Mouse (Mus musculus) liver, embryonic 12.5 days (tissue): ENCODE results near the gene Snapc4. TPM values are rescaled to one million over a fixed set of nuclear protein-coding genes. Genes with fewer than 3 reads are reported as not detected.

Experiments used
- ATAC-seq: fragments of 200-750 bp; cut with Nextera tagmentation; 2 replicates; pipeline ENCODE4 v1.8.0; 2017; ENCODE audit warnings: moderate number of reproducible peaks, mild to moderate bottlenecking, moderate library complexity
- H3K27ac ChIP-seq: fragments of 300-500 bp; sonication (generic); 2 replicates; pipeline ENCODE4 v1.5.1; 2016; ENCODE audit warnings: mild to moderate bottlenecking
- H3K27me3 ChIP-seq: fragments of 300-500 bp; sonication (generic); replicated peaks from 2 replicates; pipeline ENCODE4 v1.6.1; 2016; ENCODE audit warnings: mild to moderate bottlenecking, moderate library complexity
- H3K36me3 ChIP-seq: fragments of 300-500 bp; sonication (generic); 2 replicates; pipeline ENCODE4 v1.6.1; 2016; ENCODE audit warnings: mild to moderate bottlenecking, moderate library complexity
- H3K4me1 ChIP-seq: fragments of 300-500 bp; sonication (generic); 2 replicates; pipeline ENCODE4 v1.6.1; 2016
- H3K4me2 ChIP-seq: fragments of 300-500 bp; sonication (generic); 2 replicates; pipeline ENCODE4 v1.6.1; 2016; ENCODE audit warnings: mild to moderate bottlenecking, moderate library complexity
- H3K4me3 ChIP-seq: fragments of 300-500 bp; sonication (generic); 2 replicates; pipeline ENCODE4 v1.5.1; 2016; ENCODE audit warnings: mild to moderate bottlenecking, moderate library complexity
- H3K9ac ChIP-seq: fragments of 300-500 bp; sonication (generic); 2 replicates; pipeline ENCODE4 v1.6.1; 2016; ENCODE audit warnings: mild to moderate bottlenecking, moderate library complexity
- H3K9me3 ChIP-seq: fragments of 300-500 bp; sonication (generic); replicated peaks from 2 replicates; pipeline ENCODE4 v1.6.1; 2016; ENCODE audit warnings: mild to moderate bottlenecking, moderate library complexity
- WGBS: fragments of 180-500 bp; shearing (Covaris S2); methylation state at CpG from one replicate; pipeline ENCODE4 v1.1.7; 2016; ENCODE audit not compliant: insufficient replicate concordance; 5-methylcytosine and 5-hydroxymethylcytosine counted together
- polyA plus RNA-seq: library from polyadenylated mRNA; unstranded; fragments of >200 nt; fragmentation: Nextera tagmentation; extraction: Ambion mirVana; gene quantifications from 2 replicates; pipeline ENCODE4 v1.2.1, GENCODE M21; 2016

Gene Snapc4
- polyA plus RNA-seq, 1 experiment from 2014 or later, result 20.6 TPM

- Histone ChIP-seq H3K9ac (no peak overlapping the region), H3K27ac (no peak overlapping the region), H3K9me3 (no peaks in the 10 kb centered on the region), H3K4me2 (no peak overlapping the region), H3K36me3 (peaks cover 100% of the 10 kb centered on the region), H3K4me1 (no peaks in the 10 kb centered on the region), H3K4me3 (no peak overlapping the region), H3K27me3 (no peaks in the 10 kb centered on the region)
- 68% methylated on average over 1 of the region's 1 CpGs for WGBS
- ATAC-seq, result no peak
Observed at GRCm38 (mm10) chr2:26368572-26368971, 11.9 kb downstream of the Snapc4 start.

GRCm38 (mm10) chr2:26367911-26368310, 12.5 kb downstream of the Snapc4 start:
- WGBS, result 86% methylated on average over 6 of the region's 6 CpGs
- ATAC-seq, result no peak
- no peak overlapping the region for H3K27ac ChIP-seq
- peaks cover 100% of the 10 kb centered on the region for H3K36me3 ChIP-seq
- H3K4me1 ChIP-seq, result no peaks in the 10 kb centered on the region
- H3K4me2 ChIP-seq, result no peak overlapping the region
- no peak overlapping the region for H3K4me3 ChIP-seq
- no peaks in the 10 kb centered on the region for H3K27me3 ChIP-seq
- no peaks in the 10 kb centered on the region for H3K9me3 ChIP-seq
- H3K9ac ChIP-seq, result no peak overlapping the region

GRCm38 (mm10) chr2:26364738-26365465, 15.6 kb downstream of the Snapc4 start:
- H3K9ac ChIP-seq, result no peak overlapping the region
- H3K4me3 ChIP-seq, result no peak overlapping the region
- H3K36me3 ChIP-seq, result peaks cover 76% of the 10 kb centered on the region
- 80% methylated on average over 10 of the region's 10 CpGs for WGBS
- H3K27ac ChIP-seq, result no peak overlapping the region
- H3K9me3 ChIP-seq, result no peaks in the 10 kb centered on the region
- H3K4me1 ChIP-seq, result no peaks in the 10 kb centered on the region
- no peaks in the 10 kb centered on the region for H3K27me3 ChIP-seq
- ATAC-seq, result no peak
- no peak overlapping the region for H3K4me2 ChIP-seq

- ATAC-seq, result no peak
- no peaks in the 10 kb centered on the region for H3K27me3 ChIP-seq
- 0 out of 2 replicates have a peak, but pooled peaks cover 4% of the 10 kb centered on the region for H3K4me1 ChIP-seq
- no peak overlapping the region for H3K4me2 ChIP-seq
- H3K36me3 ChIP-seq, result peaks cover 62% of the 10 kb centered on the region
- H3K4me3 ChIP-seq, result no peak overlapping the region
- H3K27ac ChIP-seq, result no peak overlapping the region
- no peaks in the 10 kb centered on the region for H3K9me3 ChIP-seq
- no peak overlapping the region for H3K9ac ChIP-seq
- WGBS, result 74% methylated on average over 5 of the region's 5 CpGs
Observed at GRCm38 (mm10) chr2:26363481-26363880, 17.0 kb downstream of the Snapc4 start.

GRCm38 (mm10) chr2:26362991-26363390, 17.5 kb downstream of the Snapc4 start:
- no peaks in the 10 kb centered on the region for H3K9me3 ChIP-seq
- H3K27ac ChIP-seq, result no peak overlapping the region
- H3K27me3 ChIP-seq, result no peaks in the 10 kb centered on the region
- no peak overlapping the region for H3K9ac ChIP-seq
- no peak overlapping the region for H3K4me3 ChIP-seq
- H3K4me1 ChIP-seq, result 0 out of 2 replicates have a peak, but pooled peaks cover 4% of the 10 kb centered on the region
- WGBS, result 77% methylated on average over 5 of the region's 5 CpGs
- H3K4me2 ChIP-seq, result no peak overlapping the region
- no peak for ATAC-seq
- H3K36me3 ChIP-seq, result peaks cover 57% of the 10 kb centered on the region

- Histone ChIP-seq H3K9me3 (no peaks in the 10 kb centered on the region), H3K4me1 (0 out of 2 replicates have a peak, but pooled peaks cover 4% of the 10 kb centered on the region), H3K9ac (no peak within 1 kb of the TSS), H3K36me3 (peaks cover 35% of the 10 kb centered on the region), H3K4me2 (peak within 1 kb of the TSS; percentile 14; the same call in 1 of the 2 replicates), H3K27me3 (no peaks in the 10 kb centered on the region), H3K4me3 (no peak within 1 kb of the TSS; the same call in 1 of the 2 replicates), H3K27ac (no peak within 1 kb of the TSS)
- ATAC-seq, result no peak
- 19% methylated on average over 3 of the region's 3 CpGs for whole genome bisulfite sequencing
Observed at GRCm38 (mm10) chr2:26360772-26361171, 19.7 kb downstream of the Snapc4 start, which contains the start of gene Card9. TSS of gene Card9 (minus strand) at chr2:26360918.

GRCm38 (mm10) chr2:26359983-26360382, 20.5 kb downstream of the Snapc4 start:
- peaks cover 27% of the 10 kb centered on the region for H3K36me3 ChIP-seq
- no peak for ATAC-seq
- H3K4me1 ChIP-seq, result 0 out of 2 replicates have a peak, but pooled peaks cover 4% of the 10 kb centered on the region
- H3K9ac ChIP-seq, result no peak overlapping the region
- H3K9me3 ChIP-seq, result no peaks in the 10 kb centered on the region
- no peak overlapping the region; the same call in 1 of the 2 replicates for H3K4me3 ChIP-seq
- WGBS, result 37% methylated on average over 6 of the region's 6 CpGs
- H3K27ac ChIP-seq, result no peak overlapping the region
- H3K27me3 ChIP-seq, result no peaks in the 10 kb centered on the region
- peak overlapping the region; percentile 14; the same call in 1 of the 2 replicates for H3K4me2 ChIP-seq

- peak; percentile 10; the same call in 1 of the 2 replicates for ATAC-seq
- H3K36me3 ChIP-seq, result peaks cover 15% of the 10 kb centered on the region
- H3K4me2 ChIP-seq, result no peak overlapping the region
- no peak overlapping the region for H3K27ac ChIP-seq
- WGBS, result 75% methylated on average over 13 of the region's 13 CpGs
- no peaks in the 10 kb centered on the region for H3K9me3 ChIP-seq
- no peaks in the 10 kb centered on the region for H3K27me3 ChIP-seq
- H3K4me1 ChIP-seq, result 0 out of 2 replicates have a peak, but pooled peaks cover 4% of the 10 kb centered on the region
- no peak overlapping the region for H3K4me3 ChIP-seq
- no peak overlapping the region for H3K9ac ChIP-seq
Observed at GRCm38 (mm10) chr2:26358667-26359320, 21.7 kb downstream of the Snapc4 start.

GRCm38 (mm10) chr2:26357484-26357883, 23.0 kb downstream of the Snapc4 start:
- no peak overlapping the region for H3K4me2 ChIP-seq
- no peaks in the 10 kb centered on the region for H3K27me3 ChIP-seq
- H3K4me3 ChIP-seq, result no peak overlapping the region
- no peak overlapping the region for H3K27ac ChIP-seq
- WGBS, result 64% methylated on average over 15 of the region's 15 CpGs
- H3K9me3 ChIP-seq, result no peaks in the 10 kb centered on the region
- no peak overlapping the region for H3K9ac ChIP-seq
- peaks cover 11% of the 10 kb centered on the region for H3K4me1 ChIP-seq
- peaks cover 2% of the 10 kb centered on the region for H3K36me3 ChIP-seq
- no peak for ATAC-seq

GRCm38 (mm10) chr2:26356678-26357077, 23.8 kb downstream of the Snapc4 start:
- no peak overlapping the region for H3K9ac ChIP-seq
- 61% methylated on average over 7 of the region's 7 CpGs for WGBS

GRCm38 (mm10) chr2:26356231-26356630, 24.2 kb downstream of the Snapc4 start:
- Histone ChIP-seq H3K4me3 (no peak overlapping the region), H3K9me3 (no peaks in the 10 kb centered on the region), H3K4me1 (peaks cover 16% of the 10 kb centered on the region), H3K4me2 (no peak overlapping the region), H3K27ac (no peak overlapping the region), H3K36me3 (no peaks in the 10 kb centered on the region), H3K9ac (no peak overlapping the region), H3K27me3 (no peaks in the 10 kb centered on the region)
- WGBS, result 74% methylated on average over 4 of the region's 4 CpGs
- ATAC-seq, result no peak

More at GRCm38 (mm10) chr2:26356678-26357077, 23.8 kb downstream of the Snapc4 start:
- no peak overlapping the region for H3K27ac ChIP-seq
- no peaks in the 10 kb centered on the region for H3K36me3 ChIP-seq
- ATAC-seq, result no peak
- no peaks in the 10 kb centered on the region for H3K9me3 ChIP-seq
- no peak overlapping the region for H3K4me3 ChIP-seq
- H3K4me2 ChIP-seq, result no peak overlapping the region
- no peaks in the 10 kb centered on the region for H3K27me3 ChIP-seq
- H3K4me1 ChIP-seq, result peaks cover 14% of the 10 kb centered on the region

GRCm38 (mm10) chr2:26354401-26354800, 26.1 kb downstream of the Snapc4 start:
- Histone ChIP-seq H3K36me3 (peaks cover 11% of the 10 kb centered on the region), H3K27me3 (no peaks in the 10 kb centered on the region), H3K4me3 (no peak overlapping the region), H3K4me1 (peaks cover 31% of the 10 kb centered on the region), H3K27ac (no peak overlapping the region), H3K9me3 (no peaks in the 10 kb centered on the region), H3K9ac (no peak overlapping the region), H3K4me2 (no peak overlapping the region)
- WGBS, result 68% methylated on average over 4 of the region's 4 CpGs
- ATAC-seq, result no peak
